Mouse (Mus musculus) intestine, postnatal 0 days (tissue): ENCODE data around the gene Ankrd33. TPM values are rescaled to one million over a fixed set of nuclear protein-coding genes. Genes with fewer than 3 reads are reported as not detected.

Experiments used
- ATAC-seq: fragments of 200-750 bp; cut with Nextera tagmentation; 2 replicates; pipeline ENCODE4 v1.8.0; 2017; ENCODE audit warnings: mild to moderate bottlenecking, moderate TSS enrichment, moderate library complexity
- H3K27ac ChIP-seq: fragments of 300-500 bp; sonication (generic); 2 replicates; pipeline ENCODE4 v1.5.1; 2014; ENCODE audit warnings: mild to moderate bottlenecking, low read depth, low read length, moderate library complexity
- H3K27me3 ChIP-seq: fragments of 300-500 bp; sonication (generic); replicated peaks from 2 replicates; pipeline ENCODE4 v1.6.1; 2014; ENCODE audit warnings: low read length, mixed read lengths; ENCODE audit not compliant: control insufficient read depth, insufficient read depth
- H3K36me3 ChIP-seq: fragments of 300-500 bp; sonication (generic); 2 replicates; pipeline ENCODE4 v1.6.1; 2014; ENCODE audit warnings: mild to moderate bottlenecking, moderate library complexity; ENCODE audit not compliant: control insufficient read depth, insufficient read depth
- H3K4me1 ChIP-seq: fragments of 300-500 bp; sonication (generic); replicated peaks from 2 replicates; pipeline ENCODE4 v1.6.1; 2014; ENCODE audit warnings: antibody characterized with exemption, low read length, mixed read lengths; ENCODE audit not compliant: control insufficient read depth, insufficient read depth
- H3K4me2 ChIP-seq: fragments of 300-500 bp; sonication (generic); replicated peaks from 2 replicates; pipeline ENCODE4 v1.6.1; 2014; ENCODE audit warnings: low read depth, mild to moderate bottlenecking, moderate library complexity
- H3K4me3 ChIP-seq: fragments of 300-500 bp; sonication (generic); 2 replicates; pipeline ENCODE4 v1.5.1; 2014; ENCODE audit warnings: low read depth, low read length
- H3K9ac ChIP-seq: fragments of 300-500 bp; sonication (generic); 2 replicates; pipeline ENCODE4 v1.6.1; 2014; ENCODE audit warnings: mild to moderate bottlenecking, low read depth, low read length
- H3K9me3 ChIP-seq: fragments of 300-500 bp; sonication (generic); 2 replicates; pipeline ENCODE4 v1.6.1; 2016; ENCODE audit warnings: mixed run types; ENCODE audit not compliant: control insufficient read depth
- CTCF ChIP-seq: sonication (generic); IDR thresholded peaks from 2 replicates; pipeline ENCODE4 v1.5.1; 2016; ENCODE audit warnings: low read depth, mild to moderate bottlenecking, control low read depth, antibody characterized with exemption, moderate library complexity
- WGBS: fragments of 180-500 bp; shearing (Covaris S2); extraction: QIAGEN DNeasy Blood & Tissue Kit; methylation state at CpG from one replicate; pipeline ENCODE4 v1.1.7; 2014; 5-methylcytosine and 5-hydroxymethylcytosine counted together
- polyA plus RNA-seq: library from polyadenylated mRNA; unstranded; fragments of >200 nt; fragmentation: Nextera tagmentation; extraction: Ambion mirVana; gene quantifications from 2 replicates; pipeline ENCODE4 v1.2.1, GENCODE M21; 2015

Ankrd33 gene
- polyA plus RNA-seq, 1 experiment from 2014 or later, result not detected

GRCm38 (mm10) chr15:101092829-101093648 lies 22.5 kb upstream of the Ankrd33 start:
- Histone ChIP-seq H3K27ac (no peak overlapping the region), H3K9ac (no peak overlapping the region), H3K9me3 (no peaks in the 10 kb centered on the region), H3K4me1 (no peaks in the 10 kb centered on the region), H3K27me3 (no peaks in the 10 kb centered on the region), H3K36me3 (no peaks in the 10 kb centered on the region), H3K4me3 (no peak overlapping the region), H3K4me2 (no peak overlapping the region)
- no peak for ATAC-seq
- TF ChIP-seq CTCF, result no peak
- WGBS, result 49% methylated on average over 25 of the region's 25 CpGs

- no peaks in the 10 kb centered on the region for H3K9me3 ChIP-seq
- no peak for TF ChIP-seq CTCF
- H3K27ac ChIP-seq, result no peak overlapping the region
- H3K9ac ChIP-seq, result no peak overlapping the region
- no peak for ATAC-seq
- H3K4me1 ChIP-seq, result no peaks in the 10 kb centered on the region
- H3K27me3 ChIP-seq, result no peaks in the 10 kb centered on the region
- no peak overlapping the region for H3K4me2 ChIP-seq
- no peaks in the 10 kb centered on the region for H3K36me3 ChIP-seq
- 65% methylated on average over 6 of the region's 6 CpGs for WGBS
- H3K4me3 ChIP-seq, result no peak overlapping the region
Observed at GRCm38 (mm10) chr15:101093988-101094387, 21.6 kb upstream of the Ankrd33 start.

GRCm38 (mm10) chr15:101094979-101095378 lies 20.6 kb upstream of the Ankrd33 start:
- no peak overlapping the region for H3K4me2 ChIP-seq
- no peak for TF ChIP-seq CTCF

GRCm38 (mm10) chr15:101095392-101095791 lies 20.2 kb upstream of the Ankrd33 start:
- Histone ChIP-seq H3K36me3 (no peaks in the 10 kb centered on the region), H3K4me3 (no peak overlapping the region), H3K4me1 (no peaks in the 10 kb centered on the region), H3K9me3 (no peaks in the 10 kb centered on the region), H3K27me3 (no peaks in the 10 kb centered on the region), H3K9ac (no peak overlapping the region), H3K27ac (no peak overlapping the region), H3K4me2 (no peak overlapping the region)
- no peak for ATAC-seq
- no peak for TF ChIP-seq CTCF
- 65% methylated on average over 3 of the region's 3 CpGs for WGBS

More at GRCm38 (mm10) chr15:101094979-101095378, 20.6 kb upstream of the Ankrd33 start:
- no peaks in the 10 kb centered on the region for H3K9me3 ChIP-seq
- H3K27ac ChIP-seq, result no peak overlapping the region; the same call in 1 of the 2 replicates
- H3K4me3 ChIP-seq, result no peak overlapping the region
- WGBS, result 79% methylated on average over 9 of the region's 9 CpGs
- no peak overlapping the region for H3K9ac ChIP-seq
- H3K36me3 ChIP-seq, result no peaks in the 10 kb centered on the region
- ATAC-seq, result no peak
- no peaks in the 10 kb centered on the region for H3K4me1 ChIP-seq
- H3K27me3 ChIP-seq, result no peaks in the 10 kb centered on the region

GRCm38 (mm10) chr15:101097985-101098651 lies 17.4 kb upstream of the Ankrd33 start:
- 0 out of 2 replicates have a peak overlapping the region, but pooled peaks have one; percentile 11 for H3K9ac ChIP-seq
- TF ChIP-seq CTCF, result 0 out of 2 replicates have a peak, but pooled peaks have one; percentile 5
- H3K4me3 ChIP-seq, result no peak overlapping the region
- H3K27me3 ChIP-seq, result no peaks in the 10 kb centered on the region
- 0 out of 2 replicates have a peak overlapping the region, but pooled peaks have one; percentile 1 for H3K4me2 ChIP-seq
- no peak overlapping the region for H3K27ac ChIP-seq
- H3K36me3 ChIP-seq, result no peaks in the 10 kb centered on the region
- H3K9me3 ChIP-seq, result no peaks in the 10 kb centered on the region
- ATAC-seq, result no peak
- no peaks in the 10 kb centered on the region for H3K4me1 ChIP-seq
- WGBS, result 25% methylated on average over 28 of the region's 28 CpGs

GRCm38 (mm10) chr15:101100996-101101395 lies 14.6 kb upstream of the Ankrd33 start:
- no peaks in the 10 kb centered on the region for H3K4me1 ChIP-seq
- no peak for TF ChIP-seq CTCF
- H3K9me3 ChIP-seq, result no peaks in the 10 kb centered on the region
- no peak for ATAC-seq
- H3K9ac ChIP-seq, result no peak overlapping the region
- 86% methylated on average over 3 of the region's 3 CpGs for WGBS
- no peaks in the 10 kb centered on the region for H3K36me3 ChIP-seq
- H3K4me2 ChIP-seq, result no peak overlapping the region
- H3K4me3 ChIP-seq, result no peak overlapping the region
- H3K27ac ChIP-seq, result no peak overlapping the region
- no peaks in the 10 kb centered on the region for H3K27me3 ChIP-seq
